Mouse (Mus musculus) ovary, postnatal 36 days (tissue): ENCODE measurements around the gene Gm49510.
"Not testable (repeated sequence)": the region's sequence is repeated elsewhere in the genome, so short reads cannot be mapped to it uniquely, and the experiment has no call there.

ENCODE experiments used
- DNase-seq: peaks from one replicate; pipeline ENCODE4 v3.0.0; 2022; ENCODE audit warnings: low spot score, mixed read lengths

The Gm49510 gene

GRCm38 (mm10) chr15:78878792-78879516 is 20.5 kb upstream of the Gm49510 start:
- not testable (repeated sequence) for DNase-seq

GRCm38 (mm10) chr15:78880432-78880831 is 19.0 kb upstream of the Gm49510 start:
- no peak for DNase-seq

DNA sequence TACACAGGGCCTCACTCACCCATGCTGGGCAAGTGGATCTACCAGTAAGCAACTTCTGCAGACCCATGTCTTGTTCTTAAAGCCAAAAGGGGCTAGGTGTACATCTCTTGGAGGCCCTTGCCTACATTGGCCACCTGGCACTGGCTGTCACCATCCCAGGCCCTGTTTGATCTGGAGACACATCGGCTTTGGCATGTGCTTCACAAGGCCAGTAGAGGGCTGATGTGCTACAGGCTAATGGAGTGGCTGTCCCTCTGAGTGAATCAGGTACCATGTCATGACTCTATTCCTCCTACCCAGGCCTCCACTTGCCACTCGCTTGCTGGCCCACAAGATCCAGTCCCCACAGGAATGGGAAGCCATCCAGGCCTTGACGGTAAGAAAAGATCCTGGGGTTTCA is 17.6 kb upstream of the Gm49510 start:
- no peak for DNase-seq

- no peak for DNase-seq
Observed at GRCm38 (mm10) chr15:78889401-78889853, 10.0 kb upstream of the Gm49510 start.

DNA sequence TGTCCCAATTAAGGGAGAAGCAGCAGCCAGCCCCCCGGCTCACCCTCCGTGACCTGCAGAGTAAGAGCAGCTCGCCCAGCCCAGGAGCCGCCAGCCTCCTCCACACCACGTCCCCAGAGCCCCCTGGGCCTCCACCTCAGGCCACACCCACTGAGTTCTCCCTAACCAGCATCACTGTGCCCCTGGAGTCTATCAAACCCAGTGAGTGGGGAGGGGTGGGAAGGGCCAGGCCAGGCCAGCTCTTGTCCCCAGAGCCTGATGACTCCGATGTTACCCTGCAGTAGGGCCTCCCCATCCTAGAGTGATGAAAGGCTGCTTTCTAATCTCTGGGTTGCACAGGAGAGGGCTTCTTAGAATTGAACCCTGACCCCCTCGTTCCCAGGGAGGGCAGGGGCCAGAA is 7.0 kb upstream of the Gm49510 start:
- no peak for DNase-seq

GRCm38 (mm10) chr15:78894726-78895125 is 4.7 kb upstream of the Gm49510 start:
- no peak for DNase-seq

GRCm38 (mm10) chr15:78895741-78896140 is 3.7 kb upstream of the Gm49510 start:
- DNase-seq: no peak

DNA sequence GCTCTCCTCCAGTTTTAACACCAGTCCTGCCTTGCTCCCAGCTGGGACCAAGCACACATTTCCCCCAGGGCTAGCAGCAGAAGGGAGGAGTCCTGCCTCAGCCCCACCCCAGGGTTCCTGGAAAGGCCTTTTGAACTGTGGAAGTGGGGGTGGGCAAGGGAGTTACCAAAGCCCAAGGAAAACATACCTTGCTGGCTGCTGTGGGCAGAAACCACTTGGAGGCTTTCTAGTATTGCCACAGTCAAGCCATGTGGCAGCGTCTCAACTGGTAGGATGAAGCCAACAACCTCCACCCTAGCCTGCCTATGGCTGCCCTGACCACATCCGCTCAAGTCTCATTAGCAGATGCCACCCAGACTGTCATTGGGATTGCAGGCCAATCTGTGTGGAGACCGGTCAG is 3.3 kb upstream of the Gm49510 start:
- DNase-seq: no peak

DNA sequence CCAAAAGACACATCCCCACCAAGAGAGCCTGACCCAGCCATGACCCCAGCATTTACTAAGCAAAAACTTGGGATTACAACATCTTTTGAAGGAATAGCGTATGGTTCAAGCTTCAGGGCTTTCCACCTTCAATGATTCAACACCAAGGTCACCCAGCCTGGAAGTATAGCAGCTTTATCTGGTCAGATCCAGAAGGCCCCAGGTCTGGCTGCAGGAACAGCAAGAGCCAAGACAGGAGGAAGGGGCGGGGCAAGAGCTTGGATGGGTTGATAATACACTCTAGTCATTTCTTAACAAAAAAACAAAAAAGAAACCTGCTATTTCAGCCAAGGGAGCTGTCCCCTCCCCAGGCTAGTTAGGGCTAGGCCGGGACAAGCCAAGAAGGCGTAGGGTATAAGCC is 2.0 kb upstream of the Gm49510 start:
- no peak for DNase-seq

GRCm38 (mm10) chr15:78898507-78899001 is 913 bp upstream of the Gm49510 start:
- DNase-seq: no peak

DNA sequence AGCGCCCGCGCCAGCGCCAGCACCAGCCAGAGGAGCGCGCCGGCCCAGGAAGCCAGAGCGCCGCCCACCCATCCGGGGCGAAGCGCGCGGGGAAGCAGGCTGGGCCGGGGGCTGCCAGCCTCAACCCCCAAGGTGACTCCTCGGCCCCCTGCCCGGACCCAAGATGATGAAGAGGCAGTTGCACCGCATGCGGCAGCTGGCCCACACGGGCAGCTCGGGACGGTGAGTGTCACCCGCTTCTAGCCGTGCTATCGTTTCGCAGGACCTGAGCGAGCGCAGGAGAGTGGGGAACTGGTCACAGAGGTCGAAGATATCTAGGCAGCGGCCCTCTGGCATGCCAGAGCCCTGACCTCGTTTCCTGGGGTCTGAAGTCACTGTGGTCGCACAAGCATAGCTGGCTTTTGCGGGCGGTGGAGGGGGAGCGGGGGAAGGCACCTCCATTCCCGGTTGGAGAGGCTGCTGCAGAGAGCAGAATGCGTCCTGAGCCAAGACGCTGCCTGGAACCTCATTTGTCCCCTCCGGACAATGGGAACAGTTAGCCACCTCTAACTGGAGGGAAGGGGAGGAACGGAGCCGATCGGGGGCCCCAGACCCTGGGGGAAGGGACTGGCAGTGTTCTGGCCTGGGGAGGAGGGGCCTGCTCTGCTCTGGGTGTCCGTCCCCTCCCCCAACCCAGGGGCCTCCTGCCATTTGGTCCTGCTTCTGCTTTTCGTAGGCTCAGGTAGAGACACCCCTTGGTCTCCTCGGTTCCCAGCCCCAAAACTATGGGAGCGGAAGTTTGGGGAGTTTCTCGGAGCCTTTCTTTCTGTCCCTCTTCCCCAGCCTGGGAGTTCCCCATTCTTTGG is 495 bp downstream of the Gm49510 start, which contains the start of gene Sh3bp1:
Gene Sh3bp1, plus strand, starts transcription at position 29 of the 845 bp plus-strand sequence.
- peak; percentile 76 for DNase-seq

DNA sequence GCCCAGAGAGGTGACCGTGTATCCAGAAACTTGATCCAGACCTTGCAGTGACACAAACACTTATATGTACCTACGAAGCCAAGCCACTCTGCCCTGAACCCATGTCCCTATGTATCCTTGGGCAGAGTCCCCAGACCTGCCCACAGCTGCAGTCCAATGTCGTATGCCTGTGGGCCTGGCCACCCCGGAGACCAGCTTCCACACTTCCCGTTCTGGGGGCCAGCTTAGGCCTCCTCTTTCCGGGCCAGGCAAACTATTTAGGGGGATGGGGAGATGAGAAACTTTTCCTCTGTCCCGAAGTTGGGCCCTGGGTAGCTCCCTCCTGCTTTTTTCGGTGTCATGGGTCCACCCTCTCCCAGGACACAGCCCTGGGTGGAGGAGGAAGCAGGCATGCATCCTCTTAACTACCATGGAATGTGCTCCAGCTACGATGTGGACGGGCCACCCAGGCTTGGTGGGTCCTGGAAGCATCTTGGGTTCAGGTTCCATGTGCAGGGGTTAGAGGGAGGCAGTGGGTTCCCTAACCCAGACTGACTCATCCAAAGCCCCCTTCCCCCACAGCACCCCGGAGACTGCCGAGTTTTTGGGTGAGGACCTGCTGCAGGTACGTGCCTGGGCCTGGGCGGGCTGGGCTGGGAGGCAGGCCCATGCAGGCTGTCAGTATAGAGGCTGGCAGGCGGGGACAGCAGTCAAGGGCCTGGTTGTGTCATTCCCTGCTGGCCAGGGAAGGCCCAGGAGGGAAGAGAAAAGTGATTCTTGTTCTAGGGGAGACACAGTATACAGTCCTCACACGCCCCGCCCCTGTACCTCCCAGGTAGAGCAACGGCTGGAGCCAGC is 1.3 kb downstream of the Gm49510 start:
- DNase-seq: no peak

GRCm38 (mm10) chr15:78901422-78901789 is 1.9 kb downstream of the Gm49510 start:
- DNase-seq: no peak

DNA sequence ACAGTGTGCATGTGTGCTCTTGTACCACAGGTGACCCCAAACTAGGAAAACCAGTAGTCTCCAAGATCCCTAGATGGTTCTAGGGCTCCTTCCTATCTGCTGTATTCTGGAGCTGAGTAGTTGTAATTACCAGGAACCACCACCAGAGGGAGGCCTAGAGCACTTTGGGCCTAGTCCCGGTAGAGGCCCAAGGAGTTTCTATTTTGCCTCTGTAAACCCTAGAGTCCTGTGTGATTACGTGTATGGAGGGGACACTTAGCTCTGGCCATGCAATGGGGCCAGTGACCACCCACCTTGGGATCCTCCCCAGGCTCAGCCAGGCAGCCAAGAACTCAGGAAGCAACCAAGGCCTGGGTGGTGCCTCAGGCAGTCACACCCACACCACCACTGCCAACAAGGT is 3.8 kb downstream of the Gm49510 start:
- peak; percentile 67 for DNase-seq

DNA sequence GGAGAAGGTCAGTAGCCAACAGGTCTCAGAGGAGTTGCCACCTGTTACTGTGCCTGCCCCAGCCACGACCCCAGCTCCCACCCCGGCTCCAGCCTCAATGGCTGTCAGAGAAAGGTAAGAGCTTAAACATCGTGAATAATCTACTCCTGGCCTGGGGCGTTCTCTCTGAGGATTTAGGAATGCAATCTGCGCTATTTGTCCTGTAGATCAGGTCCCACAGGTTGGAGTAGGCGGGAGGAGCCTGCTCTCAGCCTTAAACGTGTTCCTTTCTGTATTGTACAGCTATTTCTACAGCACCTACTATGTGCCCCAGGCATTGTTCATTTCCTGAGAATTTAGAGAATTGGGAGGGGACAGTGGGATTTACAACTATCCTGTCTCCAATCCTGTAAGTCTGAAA is 8.9 kb downstream of the Gm49510 start:
- no peak for DNase-seq

DNA sequence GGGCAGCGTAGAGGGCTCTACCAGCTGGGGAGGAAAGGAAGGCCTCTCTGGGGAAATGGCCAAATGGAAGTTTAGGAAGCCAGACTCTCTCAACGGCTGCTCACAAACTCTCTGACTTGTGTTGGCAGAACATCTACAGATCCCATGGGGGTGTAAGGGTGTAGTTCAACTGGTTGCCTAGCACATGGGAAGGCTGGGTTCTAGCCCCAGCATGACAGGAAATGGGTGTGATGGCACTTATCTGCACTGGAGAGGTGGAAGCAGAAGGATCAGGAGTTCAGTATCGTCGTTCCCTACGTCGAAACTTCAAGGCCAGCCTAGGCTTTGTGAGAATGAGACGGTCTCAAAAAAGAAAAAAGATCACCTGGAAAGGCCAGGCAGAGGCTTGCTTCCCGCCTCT is 9.5 kb downstream of the Gm49510 start:
- DNase-seq: no peak

GRCm38 (mm10) chr15:78912040-78912439 is 12.6 kb downstream of the Gm49510 start:
- no peak for DNase-seq

GRCm38 (mm10) chr15:78913632-78914090 is 14.2 kb downstream of the Gm49510 start, which contains the start of gene Pdxp:
Pdxp (plus strand) TSS chr15:78913919.
- peak; percentile 87 for DNase-seq

DNA sequence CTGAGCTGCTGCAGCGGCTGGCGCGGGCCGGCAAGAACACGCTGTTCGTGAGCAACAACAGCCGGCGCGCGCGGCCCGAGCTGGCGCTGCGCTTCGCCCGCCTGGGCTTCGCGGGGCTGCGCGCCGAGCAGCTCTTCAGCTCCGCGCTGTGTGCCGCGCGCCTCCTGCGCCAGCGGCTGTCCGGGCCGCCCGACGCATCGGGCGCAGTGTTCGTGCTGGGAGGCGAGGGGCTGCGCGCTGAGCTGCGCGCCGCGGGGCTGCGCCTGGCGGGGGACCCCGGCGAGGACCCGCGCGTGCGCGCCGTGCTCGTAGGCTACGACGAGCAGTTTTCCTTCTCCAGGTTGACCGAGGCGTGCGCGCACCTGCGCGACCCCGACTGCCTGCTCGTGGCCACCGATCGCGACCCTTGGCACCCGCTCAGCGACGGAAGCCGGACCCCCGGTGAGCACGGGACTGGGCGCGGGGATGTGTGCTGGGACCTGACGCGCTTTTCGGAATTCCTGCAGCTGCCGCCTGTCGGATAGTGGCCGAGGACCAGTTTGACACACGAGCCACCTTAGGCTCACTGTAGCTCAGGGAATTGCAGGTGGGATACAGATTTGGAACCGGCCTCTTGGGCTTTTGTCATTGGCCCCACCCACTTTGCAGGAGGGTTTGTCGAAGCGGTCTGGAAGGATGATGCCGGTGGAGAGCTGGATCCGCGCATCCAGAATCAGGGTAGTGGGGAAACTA is 14.8 kb downstream of the Gm49510 start:
- DNase-seq: no peak

DNA sequence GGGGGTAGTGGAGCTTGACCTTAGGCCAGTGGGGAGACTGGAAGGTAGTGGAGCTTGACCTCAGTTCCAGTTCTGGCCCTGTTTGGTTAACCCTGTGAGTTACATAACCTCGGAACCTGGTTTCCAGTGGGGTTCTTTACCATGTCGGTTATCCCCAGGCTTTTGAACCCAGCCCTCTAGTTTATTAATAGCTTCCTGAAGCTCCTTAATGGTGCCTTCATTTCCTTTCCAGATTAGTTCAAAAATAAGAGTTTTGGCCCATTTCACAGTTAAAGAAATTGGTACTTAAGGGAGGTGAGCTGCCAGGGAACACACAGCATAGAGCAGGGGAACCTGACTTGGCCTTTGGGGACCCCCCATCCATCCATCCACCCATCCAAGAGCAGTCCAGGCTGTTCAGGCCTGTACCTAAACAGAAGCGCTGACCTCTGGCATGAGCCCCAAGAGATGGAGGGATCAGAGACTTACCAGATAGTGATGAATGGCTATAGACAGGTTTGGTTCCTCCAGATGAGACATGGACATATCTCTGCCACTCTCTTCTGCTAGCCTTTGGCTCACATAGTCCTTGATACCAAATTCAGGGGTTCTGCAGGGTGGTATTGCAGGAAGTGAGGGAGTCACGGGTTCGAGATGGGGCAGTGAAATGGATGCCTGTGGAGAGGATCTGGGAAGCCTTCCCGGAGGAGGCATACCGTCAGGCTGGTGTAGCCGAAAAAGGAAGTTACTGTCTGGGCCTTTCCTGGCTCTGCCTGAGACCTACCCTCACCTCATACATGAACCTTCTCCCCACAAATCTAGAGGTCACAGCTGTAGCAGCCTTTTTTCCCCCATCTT is 15.6 kb downstream of the Gm49510 start:
- no peak for DNase-seq
